Mouse (Mus musculus): ENCODE data around the gene Cox7a1.
"Not testable (repeated sequence)": the region's sequence is repeated elsewhere in the genome, so short reads cannot be mapped to it uniquely, and the experiment has no call there.

Cox7a1 gene

DNA sequence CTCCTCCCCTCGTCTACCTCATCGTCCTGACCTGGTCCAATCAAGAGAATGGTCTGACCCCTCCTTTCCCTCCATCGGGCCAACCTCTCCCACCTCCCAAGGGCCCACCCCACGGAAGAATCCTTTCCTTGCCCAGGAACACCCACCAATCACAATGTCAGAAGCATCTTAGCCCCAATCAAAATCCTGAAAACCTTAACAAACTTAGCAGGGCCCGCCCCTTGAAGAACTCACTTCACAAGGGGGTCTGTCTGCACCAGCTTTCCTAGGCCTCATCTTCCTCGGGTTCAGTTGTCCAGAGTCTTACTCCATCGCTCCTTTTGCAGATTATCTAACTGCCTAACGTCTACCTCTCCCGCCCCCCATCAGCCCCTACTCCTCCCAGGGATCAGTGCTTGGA, 9.1 kb downstream of the Cox7a1 start:
- no peak for DNase-seq (ENCODE audit: low spot score in 2 of 2)

GRCm38 (mm10) chr7:30193581-30194100, 9.7 kb downstream of the Cox7a1 start:
- peak in 1 of 2 experiments; percentile 69 for DNase-seq (ENCODE audit: low spot score in 2 of 2)

- no peak for DNase-seq (ENCODE audit: low spot score in 2 of 2)
These were observed 10.3 kb downstream of the Cox7a1 start for GRCm38 (mm10) chr7:30194101-30194831.

DNA sequence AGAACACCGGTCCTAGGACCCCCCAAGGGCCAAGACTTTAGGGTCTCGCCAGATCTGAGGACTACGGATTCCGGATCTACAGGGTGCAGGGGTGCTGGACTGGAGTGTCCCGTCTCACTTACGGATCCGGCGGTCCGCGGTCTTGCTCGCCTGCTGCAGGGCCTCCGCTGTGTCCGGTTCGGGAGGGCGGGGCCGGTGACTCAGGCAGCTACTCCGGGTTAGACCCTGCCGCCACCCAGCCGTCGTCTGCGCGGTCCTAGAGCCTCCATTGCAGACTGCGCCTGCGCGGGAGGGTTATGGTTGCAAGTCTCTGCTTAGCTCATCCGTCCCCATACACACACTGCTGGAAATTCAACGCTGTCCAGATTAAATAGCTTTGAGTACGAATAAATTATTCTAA, 10.9 kb downstream of the Cox7a1 start:
- DNase-seq (ENCODE audit: low spot score in 2 of 2): peak; percentile 93 to 96

- DNase-seq (ENCODE audit: low spot score in 2 of 2): no peak
These were observed 11.5 kb downstream of the Cox7a1 start for GRCm38 (mm10) chr7:30195461-30195860.

GRCm38 (mm10) chr7:30196171-30196570, 12.2 kb downstream of the Cox7a1 start:
- DNase-seq (ENCODE audit: low spot score in 2 of 2): no peak

- no peak for DNase-seq (ENCODE audit: low spot score in 2 of 2)
These were observed 13.7 kb downstream of the Cox7a1 start for GRCm38 (mm10) chr7:30197592-30198129.

DNA sequence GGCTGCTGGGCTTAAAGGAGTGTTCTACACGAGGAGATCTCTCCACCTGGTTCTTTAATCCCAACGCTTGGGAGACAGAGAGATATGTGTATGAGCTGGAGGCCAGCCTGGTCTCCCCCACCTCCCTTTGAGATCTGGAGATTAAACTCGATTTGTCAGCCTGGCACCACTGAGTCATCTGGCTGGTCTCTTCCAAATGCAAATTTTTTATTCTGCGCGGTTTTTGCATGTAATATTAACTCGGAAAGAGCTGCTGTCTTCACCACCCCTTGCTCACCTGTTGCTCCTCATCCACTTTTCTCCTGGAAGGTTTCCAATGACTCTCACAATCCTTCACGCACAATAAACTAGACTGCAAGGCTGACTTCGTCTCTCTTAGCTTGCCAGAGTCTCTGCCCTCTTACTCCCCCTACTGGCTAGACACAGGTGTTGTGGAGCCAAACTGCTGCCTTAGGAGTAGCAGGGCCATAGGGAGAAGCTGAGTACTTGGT, 14.6 kb downstream of the Cox7a1 start, which contains the start of gene Capns1:
Gene Capns1 (minus strand): TSS at position 331 of the 491 bp plus-strand sequence.
- DNase-seq (ENCODE audit: low spot score in 2 of 2): no peak

DNA sequence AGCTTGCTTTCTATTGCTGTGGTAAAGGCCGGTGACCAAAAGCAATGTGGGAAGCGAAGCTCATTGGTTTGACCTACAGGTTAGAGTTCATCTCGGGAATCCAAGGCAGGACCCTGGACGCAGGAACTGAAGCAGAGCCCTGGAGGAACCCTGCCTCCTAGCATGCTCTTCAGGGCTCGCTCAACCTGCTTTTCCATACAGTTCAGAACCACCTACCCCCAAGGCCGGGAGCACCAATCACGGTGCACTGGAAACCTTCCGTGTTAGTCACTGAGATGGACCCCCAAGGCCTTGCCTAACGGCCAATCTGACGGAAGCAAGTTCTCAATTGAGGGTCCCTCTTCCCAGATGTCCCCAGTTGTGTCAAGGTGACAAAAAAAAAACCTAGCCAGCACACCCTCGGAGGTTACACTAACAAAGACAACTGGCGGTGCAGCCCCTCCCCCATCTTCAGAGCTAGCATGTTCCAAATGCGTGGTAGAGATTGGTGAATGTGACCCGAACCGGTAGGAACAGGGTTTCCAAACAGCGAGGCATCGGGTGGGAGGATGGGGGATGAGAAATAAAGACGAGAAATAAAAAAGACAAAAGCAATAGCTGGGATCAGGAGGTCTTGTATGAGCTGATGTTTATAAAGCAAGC, 15.7 kb downstream of the Cox7a1 start:
- no peak for DNase-seq (ENCODE audit: low spot score in 2 of 2)

- DNase-seq (ENCODE audit: low spot score in 2 of 2): peak in 1 of 2 experiments; percentile 18
These were observed 16.3 kb downstream of the Cox7a1 start for GRCm38 (mm10) chr7:30200200-30200599.

GRCm38 (mm10) chr7:30200661-30201060, 16.7 kb downstream of the Cox7a1 start:
- DNase-seq (ENCODE audit: low spot score in 2 of 2): not testable (repeated sequence)

DNA sequence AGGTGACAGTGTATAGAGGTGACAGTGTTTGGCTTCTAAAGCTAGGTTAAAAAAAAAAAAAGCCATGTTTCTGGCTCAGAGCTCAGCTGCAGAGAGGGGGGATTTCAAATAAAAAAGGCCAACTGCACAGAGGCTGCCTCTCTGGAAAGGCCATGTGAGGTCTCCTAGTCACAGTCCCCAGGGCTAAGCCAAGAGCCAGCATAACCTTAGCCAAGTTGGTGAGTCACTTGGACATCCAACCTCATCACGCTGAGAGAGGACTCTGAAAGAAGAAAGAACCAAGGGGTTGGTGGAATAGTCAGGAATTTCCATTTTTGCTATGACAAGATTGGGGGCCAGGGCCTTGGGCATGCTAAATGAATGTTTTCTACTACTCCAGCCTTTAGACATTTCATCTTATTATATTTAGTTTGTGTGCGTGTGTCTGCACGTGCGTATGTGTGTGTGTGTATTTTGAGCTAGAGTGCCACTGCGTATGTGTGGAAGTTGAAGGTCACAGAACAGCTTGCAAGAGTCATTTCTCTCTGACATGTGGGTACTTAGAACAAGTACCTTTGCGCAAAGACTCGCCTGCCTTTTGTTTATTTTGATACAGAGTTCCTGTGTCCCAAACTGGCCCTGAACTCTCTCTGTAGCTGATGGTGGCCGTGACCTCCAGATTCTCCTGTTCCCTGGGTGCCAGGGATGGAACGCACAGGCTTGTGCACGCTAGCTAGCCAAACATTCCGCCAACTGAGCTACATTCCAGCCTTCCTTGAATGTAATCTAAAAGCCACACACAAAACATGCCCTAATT, 19.1 kb downstream of the Cox7a1 start:
- peak in 1 of 2 experiments; percentile 17 for DNase-seq (ENCODE audit: low spot score in 2 of 2)

- peak in 1 of 2 experiments; percentile 18 for DNase-seq (ENCODE audit: low spot score in 2 of 2)
These were observed 20.4 kb downstream of the Cox7a1 start for GRCm38 (mm10) chr7:30204380-30204779.

DNA sequence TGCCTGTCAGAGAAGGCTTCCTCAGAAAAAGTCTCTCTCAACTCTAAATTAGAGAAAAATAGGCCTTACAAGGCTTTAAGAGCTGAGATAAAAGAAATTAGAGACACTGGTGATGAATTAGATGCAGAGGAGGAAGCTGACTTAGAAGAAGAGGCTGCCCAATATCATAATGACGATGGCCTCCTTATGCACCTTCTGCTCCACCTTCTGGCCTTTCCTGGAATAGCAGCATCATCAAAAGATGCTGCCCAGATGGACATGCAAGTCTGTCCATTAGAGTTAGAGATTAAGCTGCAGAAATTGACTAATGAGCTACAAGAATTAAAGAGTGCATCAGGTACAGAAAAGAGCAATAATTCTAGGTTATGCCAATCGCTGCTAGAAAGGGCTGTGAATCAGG, 21.4 kb downstream of the Cox7a1 start:
- DNase-seq (ENCODE audit: low spot score in 2 of 2): peak in 1 of 2 experiments; percentile 40

GRCm38 (mm10) chr7:30206364-30206763, 22.4 kb downstream of the Cox7a1 start:
- not testable (repeated sequence) for DNase-seq (ENCODE audit: low spot score in 2 of 2)

DNA sequence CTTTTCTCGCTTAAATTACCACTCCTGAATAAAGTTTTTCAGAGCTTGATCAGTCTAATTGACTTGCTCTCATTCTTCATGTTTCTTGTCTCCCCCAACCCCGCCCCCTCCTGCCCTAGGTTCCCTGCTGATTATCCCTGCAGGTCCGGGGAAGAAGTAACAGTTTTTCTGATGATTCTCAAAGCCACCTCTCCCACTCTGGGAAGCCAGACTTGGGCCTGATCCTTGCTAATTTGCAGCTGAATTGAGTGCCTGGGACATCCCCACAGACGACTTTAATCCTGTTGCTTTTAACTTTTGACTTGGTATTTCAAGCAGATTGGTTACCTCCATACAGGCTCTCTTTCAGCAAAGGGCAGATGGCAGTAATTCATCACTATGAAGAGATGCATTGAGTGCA, 27.1 kb downstream of the Cox7a1 start:
- no peak for DNase-seq (ENCODE audit: low spot score in 2 of 2)

GRCm38 (mm10) chr7:30213881-30214280, 29.9 kb downstream of the Cox7a1 start:
- no peak for DNase-seq (ENCODE audit: low spot score in 2 of 2)

DNA sequence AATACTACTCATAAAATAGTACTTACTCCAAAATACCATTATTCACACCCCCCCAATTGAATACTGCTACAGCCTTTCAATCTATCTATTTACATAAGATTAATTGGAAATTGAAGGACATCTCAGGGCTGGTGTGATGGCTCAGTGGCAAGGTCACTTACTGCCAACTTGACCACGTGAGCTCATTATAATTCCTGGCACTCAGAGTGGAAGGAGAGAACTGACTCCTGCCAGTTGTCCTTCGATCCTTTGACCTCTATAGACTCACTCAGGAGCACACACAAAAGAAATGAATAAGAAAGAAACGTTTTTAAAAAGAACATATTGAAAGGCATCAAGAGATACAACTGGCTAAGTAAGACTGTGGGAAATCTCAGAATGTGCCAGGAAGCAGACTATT, 31.9 kb downstream of the Cox7a1 start:
- DNase-seq (ENCODE audit: low spot score in 2 of 2): no peak

- peak in 1 of 2 experiments; percentile 81 for DNase-seq (ENCODE audit: low spot score in 2 of 2)
These were observed 32.8 kb downstream of the Cox7a1 start for GRCm38 (mm10) chr7:30216723-30217151.

DNA sequence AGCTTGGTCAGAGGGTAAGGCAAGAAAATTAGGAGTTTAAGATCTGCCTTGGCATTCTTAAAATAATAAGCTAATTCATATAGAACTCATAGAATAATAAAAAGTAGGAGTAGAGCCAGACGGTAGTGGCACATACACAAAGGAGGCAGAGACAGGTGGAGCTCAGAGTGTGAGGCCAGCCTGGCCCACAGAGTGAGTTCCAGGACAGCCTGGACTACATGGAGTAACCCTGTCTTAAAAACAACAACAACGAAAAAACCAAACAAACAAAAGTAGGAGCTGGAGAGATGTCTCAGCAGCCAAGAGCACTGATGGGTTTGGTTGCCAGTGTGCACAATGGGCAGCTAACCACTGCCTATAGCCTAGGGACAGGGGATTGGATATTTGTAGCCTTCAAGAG, 33.3 kb downstream of the Cox7a1 start:
- DNase-seq (ENCODE audit: low spot score in 2 of 2): no peak

DNA sequence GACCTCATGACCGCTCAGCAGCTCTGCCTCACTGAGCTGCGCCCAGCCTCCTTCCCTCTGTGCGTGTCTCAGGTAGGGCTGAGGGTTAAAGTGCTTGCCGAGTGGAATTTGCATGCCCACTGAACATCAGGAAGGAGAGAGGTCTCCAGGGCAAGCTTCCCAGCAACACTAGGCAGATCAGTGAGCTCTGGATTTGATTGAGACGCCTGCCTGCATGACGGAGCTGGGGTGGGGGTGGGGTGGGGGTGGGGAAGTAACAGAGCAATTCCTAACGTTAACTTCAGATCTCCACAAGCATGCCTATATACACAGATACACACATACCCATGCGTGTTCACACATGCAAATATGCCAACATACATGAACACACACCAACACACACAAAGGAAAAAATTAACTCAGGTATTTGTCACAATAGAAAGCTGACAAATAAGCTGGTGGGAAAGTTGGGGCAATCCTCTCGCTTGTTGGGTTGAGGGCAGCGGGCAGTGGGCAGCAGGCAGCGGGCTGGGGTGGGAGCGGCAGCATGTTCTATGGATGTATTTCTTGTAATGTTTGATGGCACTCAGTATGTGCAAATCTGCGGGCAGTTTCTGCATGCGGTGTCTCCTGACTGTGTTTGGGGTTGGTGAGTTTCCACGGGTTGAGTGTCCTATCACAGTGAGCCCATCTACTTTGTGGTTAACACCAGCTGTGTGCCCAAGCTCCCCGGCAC, 35.5 kb downstream of the Cox7a1 start:
- DNase-seq (ENCODE audit: low spot score in 2 of 2): no peak

Measured in urinary bladder, postnatal 4 days (tissue).